Mouse (Mus musculus): Measurements from ENCODE around the gene Cyp4f39. TPM values are rescaled to one million over a fixed set of nuclear protein-coding genes. Genes with fewer than 3 reads are reported as not detected.
A peak's percentile ranks its signal among the peaks of the same experiment; 100 is the strongest.

Cyp4f39 gene
- 2.0 and 3.5 TPM in 2 replicates for polyA plus RNA-seq (2015; fragmentation: Nextera tagmentation; extraction: Ambion mirVana)

DNA sequence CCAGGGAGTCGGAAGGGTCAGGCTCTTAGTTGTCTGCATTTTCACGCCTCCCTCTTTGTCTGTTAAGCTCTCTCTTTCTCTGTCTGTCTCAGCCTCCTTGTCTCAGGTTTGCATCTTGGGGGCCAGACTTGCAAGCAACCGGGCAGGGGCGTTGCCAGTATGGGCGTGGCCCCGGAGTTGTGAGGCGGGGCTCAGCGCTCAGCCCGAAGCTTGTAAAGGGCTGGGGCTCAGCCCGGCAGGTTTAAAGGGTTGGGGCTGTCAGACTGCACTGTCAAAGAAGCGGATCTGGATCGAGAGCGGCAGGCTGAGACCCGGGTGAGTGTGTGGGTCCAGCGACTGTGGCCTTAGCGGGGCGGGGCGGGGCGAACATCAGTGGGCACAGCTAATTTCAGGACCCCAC is at the start of gene Cyp4f39:
Gene Cyp4f39, plus strand, starts transcription at position 242 of the 400 bp plus-strand sequence.
- no peak for ATAC-seq (ENCODE audit: insufficient number of reproducible peaks, insufficient read depth, low FRiP score, low TSS enrichment, low read depth)
- no peak within 1 kb of the TSS for H3K27ac ChIP-seq
- H3K4me3 ChIP-seq, result peak within 1 kb of the TSS; percentile 40
- WGBS, result 2% methylated on average over 19 of the region's 19 CpGs
- H3K9me3 ChIP-seq, result no peaks in the 10 kb centered on the region
- H3K4me1 ChIP-seq, result peaks cover 8% of the 10 kb centered on the region; the same call in 1 of the 2 replicates
- peak within 1 kb of the TSS; percentile 51 for H3K9ac ChIP-seq
- peaks cover 22% of the 10 kb centered on the region for H3K27me3 ChIP-seq
- peak within 1 kb of the TSS; percentile 65 for H3K4me2 ChIP-seq
- H3K36me3 ChIP-seq, result no peaks in the 10 kb centered on the region

- no peak overlapping the region for H3K9ac ChIP-seq
- H3K4me1 ChIP-seq, result no peaks in the 10 kb centered on the region
- 76% methylated on average over 11 of the region's 11 CpGs for WGBS
- no peak overlapping the region for H3K4me3 ChIP-seq
- H3K36me3 ChIP-seq, result no peaks in the 10 kb centered on the region
- no peak overlapping the region for H3K27ac ChIP-seq
- ATAC-seq (ENCODE audit: insufficient number of reproducible peaks, insufficient read depth, low FRiP score, low TSS enrichment, low read depth), result no peak
- H3K4me2 ChIP-seq, result no peak overlapping the region
- no peaks in the 10 kb centered on the region for H3K9me3 ChIP-seq
- H3K27me3 ChIP-seq, result peaks cover 19% of the 10 kb centered on the region
Measured at GRCm38 (mm10) chr17:32402779-32403157, 49.8 kb upstream of the Cyp4f39 start.

- no peaks in the 10 kb centered on the region for H3K36me3 ChIP-seq
- H3K27me3 ChIP-seq, result peaks cover 12% of the 10 kb centered on the region
- H3K9me3 ChIP-seq, result no peaks in the 10 kb centered on the region
- 75% methylated on average over 8 of the region's 8 CpGs for WGBS
- no peak within 1 kb of the TSS for H3K9ac ChIP-seq
- no peak within 1 kb of the TSS for H3K4me2 ChIP-seq
- H3K27ac ChIP-seq, result no peak within 1 kb of the TSS
- no peaks in the 10 kb centered on the region for H3K4me1 ChIP-seq
- H3K4me3 ChIP-seq, result no peak within 1 kb of the TSS
- ATAC-seq (ENCODE audit: insufficient number of reproducible peaks, insufficient read depth, low FRiP score, low TSS enrichment, low read depth), result no peak
Measured at GRCm38 (mm10) chr17:32403417-32403816, 49.1 kb upstream of the Cyp4f39 start, which contains the start of gene Rasal3. TSS of gene Rasal3 (minus strand) at chr17:32403583.

DNA sequence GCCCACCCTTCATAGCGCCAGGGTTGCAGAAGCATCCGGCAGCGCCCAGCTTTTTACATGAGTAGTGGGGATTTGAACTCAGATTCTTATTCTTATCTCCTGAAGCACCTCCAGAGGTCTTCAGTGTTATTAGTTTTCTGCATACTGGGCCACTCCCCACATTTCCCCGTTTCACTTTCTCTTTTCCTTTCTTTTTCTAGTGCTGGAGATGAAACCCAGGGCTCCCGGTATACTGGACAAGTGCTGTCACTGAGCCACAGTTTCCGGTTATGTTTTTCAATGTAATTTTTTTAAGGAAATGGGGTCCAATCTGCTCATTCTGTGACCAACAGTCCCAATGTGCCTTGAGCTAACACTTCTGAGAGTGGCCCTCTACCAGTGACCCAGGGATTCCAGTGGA is 40.6 kb upstream of the Cyp4f39 start:
- Histone ChIP-seq H3K4me2 (no peak overlapping the region), H3K4me1 (no peaks in the 10 kb centered on the region), H3K9ac (no peak overlapping the region), H3K27ac (no peak overlapping the region), H3K9me3 (no peaks in the 10 kb centered on the region), H3K4me3 (no peak overlapping the region), H3K36me3 (no peaks in the 10 kb centered on the region), H3K27me3 (peaks cover 25% of the 10 kb centered on the region)
- no peak for ATAC-seq (ENCODE audit: insufficient number of reproducible peaks, insufficient read depth, low FRiP score, low TSS enrichment, low read depth)
- whole genome bisulfite sequencing, result 87% methylated on average over 6 of the region's 6 CpGs

- H3K27me3 ChIP-seq, result peaks cover 26% of the 10 kb centered on the region
- H3K9me3 ChIP-seq, result no peaks in the 10 kb centered on the region
- ATAC-seq (ENCODE audit: insufficient number of reproducible peaks, insufficient read depth, low FRiP score, low TSS enrichment, low read depth), result no peak
- 50% methylated on average over 24 of the region's 24 CpGs for WGBS
- H3K9ac ChIP-seq, result no peak overlapping the region
- no peak overlapping the region for H3K4me3 ChIP-seq
- no peak overlapping the region for H3K27ac ChIP-seq
- H3K4me2 ChIP-seq, result peak overlapping the region; percentile 11; the same call in 1 of the 2 replicates
- H3K36me3 ChIP-seq, result no peaks in the 10 kb centered on the region
- no peaks in the 10 kb centered on the region for H3K4me1 ChIP-seq
Measured at GRCm38 (mm10) chr17:32415417-32416020, 37.0 kb upstream of the Cyp4f39 start.

DNA sequence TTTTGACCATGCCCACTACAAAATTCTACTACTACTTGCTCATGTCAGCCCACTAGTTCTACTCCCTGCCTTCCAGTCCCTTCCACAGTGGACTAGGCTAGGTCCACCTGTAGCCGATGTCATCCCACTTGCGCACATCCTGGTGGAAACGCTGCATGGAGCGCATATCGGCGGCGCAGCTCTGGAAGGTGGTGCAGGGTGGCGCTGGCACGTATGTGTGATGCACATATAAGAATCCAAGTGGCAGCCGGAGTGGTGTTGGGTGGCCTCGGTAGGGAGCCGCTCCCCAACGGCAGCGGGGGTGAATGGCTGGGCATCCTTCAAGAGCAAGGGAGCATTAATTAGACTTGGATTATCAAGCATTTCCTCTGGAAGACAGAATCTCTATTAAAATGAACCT is 35.8 kb upstream of the Cyp4f39 start:
- H3K4me2 ChIP-seq, result no peak overlapping the region
- H3K4me3 ChIP-seq, result no peak overlapping the region
- H3K27me3 ChIP-seq, result peaks cover 26% of the 10 kb centered on the region
- H3K36me3 ChIP-seq, result no peaks in the 10 kb centered on the region
- no peak overlapping the region for H3K9ac ChIP-seq
- no peak for ATAC-seq (ENCODE audit: insufficient number of reproducible peaks, insufficient read depth, low FRiP score, low TSS enrichment, low read depth)
- H3K27ac ChIP-seq, result no peak overlapping the region
- WGBS, result 92% methylated on average over 14 of the region's 14 CpGs
- no peaks in the 10 kb centered on the region for H3K4me1 ChIP-seq
- H3K9me3 ChIP-seq, result no peaks in the 10 kb centered on the region

GRCm38 (mm10) chr17:32419989-32420388 is 32.5 kb upstream of the Cyp4f39 start:
- no peaks in the 10 kb centered on the region for H3K36me3 ChIP-seq
- no peak overlapping the region for H3K4me3 ChIP-seq
- H3K27me3 ChIP-seq, result peaks cover 19% of the 10 kb centered on the region
- no peak overlapping the region for H3K9ac ChIP-seq
- 75% methylated on average over 2 of the region's 2 CpGs for WGBS
- no peak overlapping the region for H3K4me2 ChIP-seq
- H3K9me3 ChIP-seq, result no peaks in the 10 kb centered on the region
- no peak for ATAC-seq (ENCODE audit: insufficient number of reproducible peaks, insufficient read depth, low FRiP score, low TSS enrichment, low read depth)
- no peaks in the 10 kb centered on the region for H3K4me1 ChIP-seq
- no peak overlapping the region for H3K27ac ChIP-seq

DNA sequence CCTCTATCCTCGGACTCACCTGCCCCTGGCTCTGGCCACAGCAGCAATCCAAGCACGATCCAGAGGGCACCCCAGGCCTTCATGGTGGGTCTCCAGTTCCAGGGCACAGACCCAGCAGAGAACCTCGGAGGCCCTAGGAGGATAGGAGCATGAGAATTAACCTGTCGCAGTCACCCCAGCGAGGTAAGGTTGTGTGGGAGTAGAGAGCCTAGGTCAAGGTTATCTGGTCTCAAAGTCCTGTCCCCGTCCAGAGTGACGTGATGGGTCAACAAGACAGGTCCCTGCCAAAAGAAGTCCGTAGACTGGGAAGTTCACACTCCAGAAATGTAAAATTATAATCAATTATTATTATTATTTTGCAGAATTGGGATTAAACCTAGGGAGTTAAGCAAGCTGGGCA is 31.7 kb upstream of the Cyp4f39 start:
- ATAC-seq (ENCODE audit: insufficient number of reproducible peaks, insufficient read depth, low FRiP score, low TSS enrichment, low read depth), result no peak
- no peak overlapping the region for H3K27ac ChIP-seq
- H3K27me3 ChIP-seq, result peaks cover 11% of the 10 kb centered on the region

DNA sequence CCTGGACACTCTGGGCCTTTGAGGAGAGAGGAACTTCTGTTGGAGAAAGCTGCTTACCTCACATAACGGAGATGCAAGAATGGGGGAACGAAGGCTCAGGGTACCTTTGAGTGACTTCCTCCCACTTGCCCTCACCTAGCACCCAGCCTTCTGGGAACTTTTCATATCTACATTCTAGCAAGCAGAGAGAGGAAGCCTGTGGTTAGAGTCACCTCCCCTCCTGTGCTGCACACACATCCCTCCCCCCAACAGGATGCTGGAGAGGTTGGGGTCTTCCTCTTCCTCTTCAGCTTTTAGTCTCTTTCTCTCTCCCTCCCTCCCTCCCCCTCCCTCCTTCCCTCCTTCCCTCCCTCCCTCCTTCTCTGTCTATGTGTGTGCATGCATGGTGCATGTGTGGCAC is 28.5 kb upstream of the Cyp4f39 start, which contains the start of gene Pglyrp2:
Gene Pglyrp2, minus strand, starts transcription at position 134 of the 400 bp plus-strand sequence.
- no peak within 1 kb of the TSS for H3K9ac ChIP-seq
- H3K27ac ChIP-seq, result no peak within 1 kb of the TSS
- ATAC-seq (ENCODE audit: insufficient number of reproducible peaks, insufficient read depth, low FRiP score, low TSS enrichment, low read depth), result no peak
- no peaks in the 10 kb centered on the region for H3K4me1 ChIP-seq
- H3K27me3 ChIP-seq, result peaks cover 6% of the 10 kb centered on the region; the same call in 1 of the 2 replicates
- WGBS, result 92% methylated on average over 2 of the region's 2 CpGs
- no peaks in the 10 kb centered on the region for H3K36me3 ChIP-seq
- H3K9me3 ChIP-seq, result no peaks in the 10 kb centered on the region
- no peak within 1 kb of the TSS for H3K4me3 ChIP-seq
- no peak within 1 kb of the TSS for H3K4me2 ChIP-seq

More for the DNA sequence above, 31.7 kb upstream of the Cyp4f39 start:
- H3K4me1 ChIP-seq, result no peaks in the 10 kb centered on the region
- H3K9me3 ChIP-seq, result no peaks in the 10 kb centered on the region
- no peak overlapping the region for H3K4me2 ChIP-seq
- H3K36me3 ChIP-seq, result no peaks in the 10 kb centered on the region
- H3K9ac ChIP-seq, result no peak overlapping the region
- no peak overlapping the region for H3K4me3 ChIP-seq
- WGBS, result 82% methylated on average over 8 of the region's 8 CpGs

DNA sequence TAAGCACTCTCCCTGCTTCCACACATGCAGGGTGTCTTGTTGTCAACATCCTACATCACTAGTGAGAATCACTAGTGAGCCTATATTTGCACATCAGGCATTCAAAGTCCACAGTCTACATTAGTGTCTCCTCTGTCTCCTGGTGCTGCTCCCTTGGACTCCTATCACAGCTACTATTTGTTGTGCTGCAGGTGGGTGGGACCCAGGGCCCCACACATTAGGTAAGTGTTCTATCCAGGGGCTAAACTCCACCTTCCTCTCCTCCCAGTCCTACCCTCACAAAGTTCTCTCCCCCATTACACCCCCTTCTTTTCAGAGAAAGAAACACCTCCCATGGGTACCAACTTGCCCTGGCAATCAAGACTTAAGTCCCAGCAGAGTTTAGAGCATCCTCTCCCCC is 25.9 kb upstream of the Cyp4f39 start:
- Histone ChIP-seq H3K4me3 (no peak overlapping the region), H3K27me3 (peaks cover 6% of the 10 kb centered on the region; the same call in 1 of the 2 replicates), H3K9me3 (no peaks in the 10 kb centered on the region), H3K4me2 (no peak overlapping the region), H3K36me3 (no peaks in the 10 kb centered on the region), H3K27ac (no peak overlapping the region), H3K4me1 (no peaks in the 10 kb centered on the region), H3K9ac (no peak overlapping the region)
- no peak for ATAC-seq (ENCODE audit: insufficient number of reproducible peaks, insufficient read depth, low FRiP score, low TSS enrichment, low read depth)

DNA sequence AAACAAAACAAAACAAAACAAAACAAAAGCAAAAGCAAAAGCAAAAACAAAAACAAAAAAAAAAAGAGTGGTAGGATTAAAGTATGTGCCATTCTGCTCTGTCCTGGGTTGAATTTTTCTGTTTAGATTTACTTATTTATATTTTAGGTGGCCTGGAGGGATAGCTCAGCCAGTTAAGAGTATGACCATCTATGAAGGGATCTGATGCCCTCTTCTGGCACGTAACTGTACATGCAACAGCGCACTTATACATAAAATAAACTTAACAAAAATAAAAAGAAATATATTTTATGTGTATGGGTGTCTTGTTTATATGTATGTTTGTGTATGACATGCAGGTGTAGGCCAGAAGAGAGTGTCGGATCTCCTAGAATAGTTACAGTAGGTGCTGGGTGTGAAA is 20.6 kb upstream of the Cyp4f39 start:
- no peak overlapping the region for H3K9ac ChIP-seq
- 62% methylated on average over 3 of the region's 3 CpGs for WGBS
- 0 out of 2 replicates have a peak, but pooled peaks cover 6% of the 10 kb centered on the region for H3K27me3 ChIP-seq
- no peak overlapping the region for H3K4me2 ChIP-seq
- no peaks in the 10 kb centered on the region for H3K36me3 ChIP-seq
- no peak overlapping the region for H3K27ac ChIP-seq
- H3K4me3 ChIP-seq, result no peak overlapping the region
- no peaks in the 10 kb centered on the region for H3K4me1 ChIP-seq
- no peaks in the 10 kb centered on the region for H3K9me3 ChIP-seq
- no peak for ATAC-seq (ENCODE audit: insufficient number of reproducible peaks, insufficient read depth, low FRiP score, low TSS enrichment, low read depth)

DNA sequence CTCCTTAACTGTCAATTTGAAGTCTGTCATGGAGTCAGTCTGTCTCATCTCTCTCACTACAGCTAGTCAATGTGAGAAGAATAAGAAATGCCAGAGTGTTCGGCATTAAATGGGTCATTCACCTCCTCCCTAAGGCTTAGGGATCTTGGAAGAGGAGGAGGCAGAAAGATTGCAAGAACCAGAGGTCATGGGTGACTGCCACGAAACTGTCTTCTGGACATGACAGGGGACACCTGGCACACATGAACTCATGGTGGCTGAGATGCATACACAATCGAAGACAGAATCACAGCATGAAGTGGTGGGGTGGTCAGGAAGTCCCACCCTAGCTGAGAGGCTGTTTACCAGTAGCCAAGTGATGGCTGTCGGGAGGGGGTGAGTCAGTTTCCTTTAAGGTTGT is 18.2 kb upstream of the Cyp4f39 start:
- H3K9ac ChIP-seq, result no peak overlapping the region
- WGBS, result 77% methylated on average over 4 of the region's 4 CpGs
- H3K4me3 ChIP-seq, result no peak overlapping the region
- H3K4me2 ChIP-seq, result no peak overlapping the region
- no peaks in the 10 kb centered on the region for H3K36me3 ChIP-seq
- H3K27ac ChIP-seq, result no peak overlapping the region
- no peaks in the 10 kb centered on the region for H3K4me1 ChIP-seq
- H3K27me3 ChIP-seq, result no peaks in the 10 kb centered on the region
- no peak for ATAC-seq (ENCODE audit: insufficient number of reproducible peaks, insufficient read depth, low FRiP score, low TSS enrichment, low read depth)
- no peaks in the 10 kb centered on the region for H3K9me3 ChIP-seq

Measured in embryonic facial prominence, embryonic 13.5 days (tissue).